Mouse (Mus musculus): Measurements from ENCODE around the gene Gnl3l.

Gnl3l gene

DNA sequence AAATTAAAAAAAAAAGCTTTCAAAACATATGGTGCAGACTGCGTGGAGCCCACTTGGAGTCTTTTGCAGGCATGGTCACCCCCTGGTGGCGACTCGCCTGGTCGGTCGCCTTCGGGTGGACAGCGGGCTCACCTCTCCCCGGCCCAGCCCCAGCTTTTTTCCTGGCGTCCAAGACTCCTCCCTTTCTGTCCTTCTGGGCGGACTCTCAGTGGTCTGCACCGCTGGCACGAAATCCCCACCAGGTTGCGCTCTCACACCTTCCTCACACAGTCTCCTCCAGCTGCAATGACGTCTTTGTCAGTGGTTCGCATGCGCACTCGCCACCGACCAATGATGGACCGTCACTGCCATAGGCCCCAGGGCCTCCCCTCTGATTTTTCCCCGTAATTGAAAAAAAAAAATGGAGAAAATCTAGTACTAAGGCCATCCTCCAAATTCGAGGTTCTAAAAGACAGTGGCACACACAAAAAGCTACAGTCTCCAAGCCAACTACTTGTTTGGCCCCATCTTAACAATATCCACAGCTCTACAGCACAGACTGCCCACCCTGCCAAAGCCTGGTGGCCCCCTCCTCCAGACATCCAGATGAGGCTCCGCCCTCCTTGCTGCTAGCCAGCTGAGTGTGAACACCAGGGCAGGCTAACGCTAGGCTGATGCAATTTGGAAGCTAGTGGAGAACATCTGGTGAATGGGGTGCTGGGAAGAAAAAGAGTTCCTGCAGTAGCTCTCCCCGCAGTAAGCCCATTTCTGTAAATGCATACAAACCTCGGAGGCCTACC lies 60.4 kb downstream of the Gnl3l start:
- DNase-seq (ENCODE audit: low read depth, low spot score), result peak; percentile 18

DNA sequence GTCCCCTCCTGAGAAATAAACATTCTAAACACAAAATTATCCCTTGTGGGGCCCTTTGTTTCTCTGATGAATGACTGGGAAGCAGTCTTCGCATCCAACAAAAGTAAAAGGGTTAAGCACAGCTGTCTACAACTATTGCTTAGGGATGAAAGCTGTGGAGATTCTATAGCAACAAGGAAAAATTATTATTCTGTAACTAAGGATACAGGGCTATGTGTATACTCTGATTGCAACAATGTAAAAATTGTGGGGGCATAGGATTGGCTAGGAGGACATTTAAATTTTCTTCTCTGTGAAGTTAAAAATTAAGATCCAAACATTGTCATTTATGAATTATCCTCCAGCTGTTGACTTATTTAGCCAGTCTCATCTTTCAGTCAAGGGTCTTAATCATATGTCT lies 61.1 kb downstream of the Gnl3l start:
- no peak for DNase-seq (ENCODE audit: low read depth, low spot score)

DNA sequence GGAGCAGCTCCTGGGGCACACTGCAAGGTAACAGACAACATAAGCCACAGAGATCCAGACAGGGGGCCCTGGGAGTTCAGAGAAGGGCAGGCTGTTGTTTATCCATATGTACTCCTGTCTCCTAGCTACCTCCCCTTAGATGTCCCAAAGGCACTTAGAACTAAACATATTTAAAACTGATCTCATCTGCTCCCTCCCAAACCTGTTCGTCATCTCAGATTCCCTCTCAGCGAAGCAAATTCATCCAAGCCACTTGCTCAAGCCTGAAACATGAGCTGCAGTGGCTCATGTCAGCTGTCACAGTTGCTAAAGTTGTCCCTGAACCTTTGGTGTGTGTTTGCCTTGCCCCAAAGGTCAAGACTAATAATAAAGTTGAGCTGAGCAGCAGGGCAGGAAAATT lies 61.7 kb downstream of the Gnl3l start:
- DNase-seq (ENCODE audit: low read depth, low spot score), result no peak

DNA sequence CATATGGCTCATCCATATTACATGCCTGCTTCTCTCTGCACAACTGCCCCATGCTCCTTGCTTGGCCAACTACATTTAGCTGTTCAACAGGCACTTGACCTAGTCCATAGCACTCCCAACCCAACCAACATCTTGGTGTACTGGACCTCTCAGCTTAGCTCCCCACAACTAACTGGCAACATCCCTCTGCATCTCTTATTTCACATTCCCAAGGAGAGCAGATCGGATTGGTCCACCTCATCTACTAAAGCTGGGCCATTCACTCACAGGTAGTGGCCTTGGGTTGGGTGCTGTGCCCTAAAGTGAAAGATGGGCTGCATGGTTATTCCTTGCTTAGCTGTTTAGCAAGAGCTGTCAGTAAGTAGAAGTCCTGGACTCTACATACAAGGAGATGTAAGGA lies 62.4 kb downstream of the Gnl3l start:
- no peak for DNase-seq (ENCODE audit: low read depth, low spot score)
